Mouse (Mus musculus) lung, postnatal 0 days (tissue): ENCODE measurements around the gene Mcm5.

ENCODE experiments used
- CTCF ChIP-seq: IDR thresholded peaks from 2 replicates; pipeline ENCODE4 v1.5.1; 2016; ENCODE audit warnings: antibody characterized with exemption, mild to moderate bottlenecking
- EP300 ChIP-seq: IDR thresholded peaks from 2 replicates; pipeline ENCODE4 v1.6.1; 2016; ENCODE audit warnings: antibody characterized with exemption, mild to moderate bottlenecking, control low read depth

- TF ChIP-seq CTCF (no peak), EP300 (0 out of 2 replicates have a peak, but pooled peaks have one; percentile 16)
These were observed 62.8 kb downstream of the Mcm5 start for GRCm38 (mm10) chr8:75172009-75172685.
